Mouse (Mus musculus) testis, adult 2 months (tissue): ENCODE data around the gene Tex14. TPM values are rescaled to one million over a fixed set of nuclear protein-coding genes. Genes with fewer than 3 reads are reported as not detected.

Experiments
- H3K27ac ChIP-seq: fragments of 200-500 bp; 2 replicates; pipeline ENCODE4 v1.5.1; 2012; ENCODE audit warnings: low read depth, low read length; ENCODE audit not compliant: control insufficient read depth, insufficient read depth
- H3K27me3 ChIP-seq: fragments of 200-500 bp; 2 replicates; pipeline ENCODE4 v1.6.1; 2012; ENCODE audit warnings: mild to moderate bottlenecking, low read length, moderate library complexity; ENCODE audit not compliant: control insufficient read depth, insufficient read depth
- H3K36me3 ChIP-seq: fragments of 200-500 bp; 2 replicates; pipeline ENCODE4 v1.6.1; 2012; ENCODE audit warnings: mild to moderate bottlenecking, low read length; ENCODE audit not compliant: control insufficient read depth, insufficient read depth
- H3K4me1 ChIP-seq: fragments of 200-500 bp; 2 replicates; pipeline ENCODE4 v1.6.1; 2012; ENCODE audit warnings: low read length; ENCODE audit not compliant: control insufficient read depth, insufficient read depth
- H3K4me3 ChIP-seq: fragments of 200-500 bp; 2 replicates; pipeline ENCODE4 v1.5.1; 2012; ENCODE audit warnings: low read depth, mild to moderate bottlenecking, low read length, moderate library complexity, mixed read lengths; ENCODE audit not compliant: control insufficient read depth
- CTCF ChIP-seq: fragments of 200-500 bp; IDR thresholded peaks from 2 replicates; pipeline ENCODE4 v1.5.1; 2012; ENCODE audit warnings: low read depth, mild to moderate bottlenecking, inconsistent platforms, low read length, moderate library complexity; ENCODE audit not compliant: control insufficient read depth, insufficient read depth, insufficient replicate concordance
- POLR2A ChIP-seq: fragments of 200-500 bp; IDR thresholded peaks from 2 replicates; pipeline ENCODE4 v1.6.1; 2012; ENCODE audit warnings: low read depth, mild to moderate bottlenecking, inconsistent platforms, low read length, moderate library complexity; ENCODE audit not compliant: control insufficient read depth
- polyA plus RNA-seq: library from polyadenylated mRNA; depleted of rRNA; stranded (reverse); fragments of >200 nt; gene quantifications from 2 replicates; pipeline ENCODE4 v1.2.3, GENCODE M21; 2012

Tex14 gene
- polyA plus RNA-seq, 1 experiment, result 28.4 TPM

- no peaks in the 10 kb centered on the region for H3K27me3 ChIP-seq
- no peak overlapping the region for H3K4me3 ChIP-seq
- TF ChIP-seq POLR2A, result no peak
- no peak for TF ChIP-seq CTCF
- no peak overlapping the region for H3K27ac ChIP-seq
- H3K4me1 ChIP-seq, result no peaks in the 10 kb centered on the region
- no peaks in the 10 kb centered on the region; the same call in 1 of the 2 replicates for H3K36me3 ChIP-seq
Measured at GRCm38 (mm10) chr11:87542285-87542684, 137.4 kb downstream of the Tex14 start.

- no peak for TF ChIP-seq POLR2A
- no peak for TF ChIP-seq CTCF
- Histone ChIP-seq H3K27me3 (no peaks in the 10 kb centered on the region), H3K36me3 (no peaks in the 10 kb centered on the region; the same call in 1 of the 2 replicates), H3K4me1 (no peaks in the 10 kb centered on the region), H3K4me3 (no peak overlapping the region), H3K27ac (no peak overlapping the region)
Measured at GRCm38 (mm10) chr11:87542906-87543305, 138.0 kb downstream of the Tex14 start.

- TF ChIP-seq POLR2A (no peak), CTCF (no peak)
- Histone ChIP-seq H3K4me1 (no peaks in the 10 kb centered on the region), H3K27me3 (no peaks in the 10 kb centered on the region), H3K36me3 (peaks cover 2% of the 10 kb centered on the region; the same call in 1 of the 2 replicates), H3K4me3 (no peak overlapping the region), H3K27ac (no peak overlapping the region)
Measured at GRCm38 (mm10) chr11:87553342-87553741, 148.5 kb downstream of the Tex14 start.

- Histone ChIP-seq H3K4me1 (no peaks in the 10 kb centered on the region), H3K4me3 (no peak overlapping the region), H3K36me3 (peaks cover 2% of the 10 kb centered on the region; the same call in 1 of the 2 replicates), H3K27me3 (no peaks in the 10 kb centered on the region), H3K27ac (peak overlapping the region; percentile 64)
- TF ChIP-seq POLR2A (no peak), CTCF (no peak)
Measured at GRCm38 (mm10) chr11:87554386-87554785, 149.5 kb downstream of the Tex14 start.

- Histone ChIP-seq H3K4me3 (no peak overlapping the region), H3K4me1 (no peaks in the 10 kb centered on the region), H3K36me3 (peaks cover 2% of the 10 kb centered on the region; the same call in 1 of the 2 replicates), H3K27ac (0 out of 2 replicates have a peak overlapping the region, but pooled peaks have one; percentile 37), H3K27me3 (no peaks in the 10 kb centered on the region)
- TF ChIP-seq CTCF (no peak), POLR2A (no peak)
Measured at GRCm38 (mm10) chr11:87555106-87555703, 150.3 kb downstream of the Tex14 start.

- Histone ChIP-seq H3K36me3 (peaks cover 2% of the 10 kb centered on the region; the same call in 1 of the 2 replicates), H3K27ac (no peak overlapping the region), H3K4me1 (no peaks in the 10 kb centered on the region), H3K4me3 (no peak overlapping the region), H3K27me3 (no peaks in the 10 kb centered on the region)
- no peak for TF ChIP-seq POLR2A
- no peak for TF ChIP-seq CTCF
Measured at GRCm38 (mm10) chr11:87561208-87561607, 156.3 kb downstream of the Tex14 start.

GRCm38 (mm10) chr11:87566501-87566900 is 161.6 kb downstream of the Tex14 start, which contains the start of gene Gm11492:
Gene Gm11492 (plus strand): TSS chr11:87566653.
- H3K4me3 ChIP-seq, result peak within 1 kb of the TSS; percentile 70
- peak within 1 kb of the TSS; percentile 55 for H3K27ac ChIP-seq
- TF ChIP-seq POLR2A (no peak), CTCF (no peak)
- no peaks in the 10 kb centered on the region for H3K27me3 ChIP-seq
- H3K4me1 ChIP-seq, result peaks cover 3% of the 10 kb centered on the region; the same call in 1 of the 2 replicates
- H3K36me3 ChIP-seq, result no peaks in the 10 kb centered on the region
